Mouse (Mus musculus) hindbrain, embryonic 14.5 days (tissue): ENCODE measurements around the gene BC117090. TPM values are rescaled to one million over a fixed set of nuclear protein-coding genes. Genes with fewer than 3 reads are reported as not detected.
"Not testable (repeated sequence)": the region's sequence is repeated elsewhere in the genome, so short reads cannot be mapped to it uniquely, and the experiment has no call there.

ENCODE experiments used
- ATAC-seq: fragments of 200-750 bp; cut with Nextera tagmentation; 2 replicates; pipeline ENCODE4 v1.8.0; 2017; ENCODE audit warnings: moderate number of reproducible peaks, mild to moderate bottlenecking, moderate TSS enrichment, moderate library complexity; ENCODE audit not compliant: low FRiP score
- DNase-seq: peaks from one replicate; pipeline ENCODE4 v3.0.0-alpha.2; 2015; ENCODE audit warnings: low spot score
- H3K27ac ChIP-seq: fragments of 300-500 bp; sonication (generic); 2 replicates; pipeline ENCODE4 v1.5.1; 2014; ENCODE audit warnings: mild to moderate bottlenecking, moderate library complexity
- H3K27me3 ChIP-seq: fragments of 300-500 bp; sonication (generic); 2 replicates; pipeline ENCODE4 v1.6.1; 2014; ENCODE audit warnings: mild to moderate bottlenecking, low read length, mixed read lengths; ENCODE audit not compliant: control insufficient read depth, insufficient read depth
- H3K36me3 ChIP-seq: fragments of 300-500 bp; sonication (generic); replicated peaks from 2 replicates; pipeline ENCODE4 v1.6.1; 2014; ENCODE audit not compliant: control insufficient read depth, insufficient read depth
- H3K4me1 ChIP-seq: fragments of 300-500 bp; sonication (generic); replicated peaks from 2 replicates; pipeline ENCODE4 v1.6.1; 2014; ENCODE audit warnings: antibody characterized with exemption, low read length, mixed read lengths; ENCODE audit not compliant: control insufficient read depth, insufficient read depth
- H3K4me2 ChIP-seq: fragments of 300-500 bp; sonication (generic); replicated peaks from 2 replicates; pipeline ENCODE4 v1.6.1; 2014; ENCODE audit warnings: mild to moderate bottlenecking, moderate library complexity
- H3K4me3 ChIP-seq: fragments of 300-500 bp; sonication (generic); replicated peaks from 2 replicates; pipeline ENCODE4 v1.5.1; 2014; ENCODE audit warnings: mild to moderate bottlenecking, low read length
- H3K9ac ChIP-seq: fragments of 300-500 bp; sonication (generic); 2 replicates; pipeline ENCODE4 v1.6.1; 2014
- H3K9me3 ChIP-seq: fragments of 300-500 bp; sonication (generic); 2 replicates; pipeline ENCODE4 v1.6.1; 2016; ENCODE audit warnings: low read length; ENCODE audit not compliant: control insufficient read depth
- WGBS: fragments of 180-500 bp; shearing (Covaris S2); extraction: QIAGEN DNeasy Blood & Tissue Kit; methylation state at CpG from one replicate; pipeline ENCODE4 v1.1.7; 2014; 5-methylcytosine and 5-hydroxymethylcytosine counted together
- polyA plus RNA-seq: library from polyadenylated mRNA; unstranded; fragments of >200 nt; fragmentation: Nextera tagmentation; extraction: Ambion mirVana; gene quantifications from 2 replicates; pipeline ENCODE4 v1.2.1, GENCODE M21; 2014

The BC117090 gene
- polyA plus RNA-seq: not detected in 2 replicates

DNA sequence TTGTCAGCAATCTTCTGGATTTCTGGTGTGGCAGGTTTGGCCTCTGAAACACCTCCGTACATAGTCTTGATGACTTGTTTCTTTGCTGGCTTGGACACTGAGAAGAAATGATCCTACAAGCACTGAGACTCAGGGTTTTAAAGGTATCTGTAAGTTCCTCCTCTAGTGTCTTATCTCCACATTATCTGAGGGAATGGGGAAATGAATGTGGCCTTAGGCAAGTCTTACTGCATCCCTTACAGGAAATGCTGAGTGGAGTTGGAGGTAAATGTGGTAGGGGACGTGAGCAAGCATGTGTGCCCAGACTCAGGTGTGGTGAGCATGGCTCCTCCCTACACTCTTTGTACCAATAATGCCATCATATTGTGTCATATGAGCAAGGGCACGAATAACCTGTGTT lies at the start of gene BC117090:
BC117090 (minus strand) TSS at position 101 of the 400 bp plus-strand sequence.
- Histone ChIP-seq H3K27me3 (no peaks in the 10 kb centered on the region), H3K9me3 (no peaks in the 10 kb centered on the region), H3K9ac (no peak within 1 kb of the TSS), H3K4me2 (no peak within 1 kb of the TSS), H3K4me3 (no peak within 1 kb of the TSS), H3K4me1 (no peaks in the 10 kb centered on the region), H3K36me3 (no peaks in the 10 kb centered on the region), H3K27ac (no peak within 1 kb of the TSS)
- no peak for DNase-seq
- ATAC-seq: no peak
- WGBS: 83% methylated on average over 3 of the region's 3 CpGs

DNA sequence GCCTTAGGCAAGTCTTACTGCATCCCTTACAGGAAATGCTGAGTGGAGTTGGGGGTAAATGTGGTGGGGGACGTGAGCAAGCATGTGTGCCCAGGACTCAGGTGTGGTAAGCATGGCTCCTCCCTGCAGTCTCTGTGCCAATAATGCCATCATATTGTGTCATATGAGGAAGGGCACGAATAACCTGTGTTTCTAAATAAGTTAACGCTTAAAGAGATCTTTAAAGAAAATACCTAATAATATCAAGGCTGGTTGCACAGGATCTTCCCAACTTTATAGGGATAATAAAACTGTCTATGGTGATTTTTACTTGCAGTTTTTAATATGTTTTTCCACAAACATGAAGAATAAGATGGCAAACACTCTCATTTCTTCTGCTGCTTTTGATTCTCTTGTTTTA lies 33.5 kb upstream of the BC117090 start, which contains the start of gene BC100530:
BC100530 (minus strand) TSS at position 101 of the 400 bp plus-strand sequence.
- not testable (repeated sequence) for ATAC-seq, H3K4me1 ChIP-seq, DNase-seq, H3K36me3 ChIP-seq, H3K9me3 ChIP-seq, H3K9ac ChIP-seq, H3K27ac ChIP-seq, H3K27me3 ChIP-seq, H3K4me3 ChIP-seq, H3K4me2 ChIP-seq
- 86% methylated on average over 3 of the region's 3 CpGs for WGBS

DNA sequence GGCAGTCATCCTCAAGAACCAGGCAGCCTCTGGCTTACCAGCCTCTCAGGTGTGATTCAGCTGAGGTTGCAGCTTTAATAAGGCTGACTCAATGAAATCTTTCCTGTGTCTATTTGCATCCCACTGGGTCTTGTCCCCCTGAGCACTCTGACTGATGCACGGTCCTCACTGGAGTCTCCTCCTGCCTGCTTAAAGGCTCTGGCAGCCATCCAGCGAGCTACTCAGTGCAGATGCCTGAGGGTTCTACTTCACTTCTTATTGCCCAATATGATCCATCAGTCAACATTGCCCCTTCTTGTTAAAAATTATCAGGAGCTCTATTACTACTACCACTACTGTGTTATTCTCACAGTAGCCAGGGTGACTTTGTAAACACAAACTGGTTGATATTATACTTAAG lies 3.0 kb upstream of the BC117090 start:
- H3K4me3 ChIP-seq: no peak overlapping the region
- no peaks in the 10 kb centered on the region for H3K4me1 ChIP-seq
- no peaks in the 10 kb centered on the region for H3K36me3 ChIP-seq
- WGBS: 55% methylated on average over 2 of the region's 2 CpGs
- DNase-seq (no peak), ATAC-seq (no peak)
- H3K27ac ChIP-seq: no peak overlapping the region
- no peak overlapping the region for H3K9ac ChIP-seq
- H3K9me3 ChIP-seq: no peaks in the 10 kb centered on the region
- no peak overlapping the region for H3K4me2 ChIP-seq
- H3K27me3 ChIP-seq: no peaks in the 10 kb centered on the region

DNA sequence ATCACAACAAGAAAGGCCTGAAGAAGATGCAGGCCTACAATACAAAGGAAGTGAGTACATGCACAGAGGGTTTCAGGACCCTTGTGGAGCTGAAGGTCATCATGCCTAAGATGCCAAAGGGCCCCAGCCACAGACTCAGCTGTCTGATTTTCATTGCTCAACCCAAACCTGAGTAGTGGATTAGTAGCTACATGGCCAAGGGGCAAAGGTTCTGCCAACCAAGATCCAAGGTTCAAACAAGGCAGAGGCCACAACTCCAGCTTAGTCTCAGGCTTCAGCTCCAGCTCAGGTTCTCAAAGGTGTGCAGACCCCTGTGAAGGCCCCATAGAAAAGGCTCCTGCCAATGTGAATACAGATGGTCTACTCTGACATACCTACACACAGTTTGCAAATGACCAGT lies 14.8 kb downstream of the BC117090 start:
- no peak overlapping the region for H3K9ac ChIP-seq
- ATAC-seq (no peak), DNase-seq (no peak)
- H3K36me3 ChIP-seq: no peaks in the 10 kb centered on the region
- no peaks in the 10 kb centered on the region for H3K4me1 ChIP-seq
- no peak overlapping the region for H3K27ac ChIP-seq
- no peaks in the 10 kb centered on the region for H3K9me3 ChIP-seq
- no peaks in the 10 kb centered on the region for H3K27me3 ChIP-seq
- no peak overlapping the region for H3K4me3 ChIP-seq
- H3K4me2 ChIP-seq: no peak overlapping the region

DNA sequence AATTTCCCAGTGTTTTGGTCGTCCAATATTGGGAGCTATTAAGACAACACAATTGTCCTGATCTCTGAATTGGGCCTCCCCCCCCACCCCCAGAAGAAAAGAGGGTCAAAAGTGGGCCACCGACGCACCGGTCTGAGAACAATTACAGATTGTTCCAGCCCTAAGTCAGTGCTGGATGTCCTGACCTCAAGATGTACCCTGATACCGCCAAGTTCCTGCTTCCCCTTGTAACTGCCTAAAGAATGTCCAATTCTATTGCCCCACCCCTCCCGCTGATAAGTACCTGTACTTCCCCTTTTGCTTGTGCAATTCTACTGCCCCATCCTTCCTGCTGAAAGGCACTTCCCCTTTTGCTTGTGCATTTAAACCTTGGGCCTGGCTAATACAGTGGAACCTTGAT lies 18.0 kb downstream of the BC117090 start:
- not testable (repeated sequence) for H3K4me1 ChIP-seq
- WGBS: 72% methylated on average over 6 of the region's 6 CpGs

DNA sequence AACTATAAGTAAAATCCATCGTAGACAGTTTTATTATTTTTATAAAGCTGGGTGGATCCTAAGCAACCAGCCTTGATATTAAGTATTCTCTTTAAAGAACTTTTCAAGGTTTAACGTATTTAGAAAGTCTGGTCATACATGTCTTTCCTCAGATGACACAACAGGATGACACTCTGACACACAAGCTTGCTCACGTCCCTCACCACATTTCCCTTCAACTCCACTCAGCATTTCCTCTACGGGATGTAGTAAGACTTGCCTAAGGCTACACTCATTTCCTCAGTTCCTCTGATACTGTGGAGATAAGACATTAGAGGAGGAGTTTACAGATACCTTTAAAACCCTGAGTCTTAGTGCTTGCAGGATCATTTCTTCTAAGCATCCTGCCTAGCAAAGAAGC lies 26.5 kb downstream of the BC117090 start:
- Histone ChIP-seq H3K9me3 (no peaks in the 10 kb centered on the region), H3K9ac (no peak overlapping the region), H3K4me2 (no peak overlapping the region), H3K27ac (no peak overlapping the region), H3K36me3 (no peaks in the 10 kb centered on the region), H3K27me3 (no peaks in the 10 kb centered on the region), H3K4me1 (no peaks in the 10 kb centered on the region), H3K4me3 (no peak overlapping the region)
- no peak for DNase-seq
- ATAC-seq: no peak
- 88% methylated on average over 4 of the region's 4 CpGs for WGBS

More for the DNA sequence above, 18.0 kb downstream of the BC117090 start:
- not testable (repeated sequence) for H3K9ac ChIP-seq, H3K27ac ChIP-seq, H3K36me3 ChIP-seq, H3K4me2 ChIP-seq, ATAC-seq, H3K9me3 ChIP-seq, H3K27me3 ChIP-seq, H3K4me3 ChIP-seq, DNase-seq

DNA sequence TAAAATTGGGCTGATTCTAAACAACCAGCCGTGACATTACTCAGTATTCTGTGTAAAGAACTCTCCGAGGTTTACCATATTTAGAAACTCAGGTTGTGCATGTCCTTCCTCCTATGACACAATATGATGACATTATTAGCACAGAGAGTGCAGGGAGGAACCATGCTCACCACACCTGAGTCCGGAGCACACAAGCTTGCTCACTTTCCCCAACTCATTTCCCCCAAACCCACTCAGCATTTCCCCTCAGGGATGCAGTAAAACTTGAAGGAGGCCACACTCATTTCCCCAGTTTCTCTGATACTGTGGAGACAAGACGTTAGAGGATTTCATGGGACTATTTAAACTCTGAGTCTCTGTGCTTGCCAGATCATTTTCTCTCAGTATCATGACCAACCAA lies 45.0 kb downstream of the BC117090 start:
- Histone ChIP-seq H3K4me2 (no peak overlapping the region), H3K27ac (no peak overlapping the region), H3K27me3 (no peaks in the 10 kb centered on the region), H3K36me3 (no peaks in the 10 kb centered on the region), H3K9me3 (no peaks in the 10 kb centered on the region), H3K4me1 (no peaks in the 10 kb centered on the region), H3K9ac (no peak overlapping the region), H3K4me3 (no peak overlapping the region)
- ATAC-seq (no peak), DNase-seq (no peak)
- 93% methylated on average over 4 of the region's 4 CpGs for WGBS

DNA sequence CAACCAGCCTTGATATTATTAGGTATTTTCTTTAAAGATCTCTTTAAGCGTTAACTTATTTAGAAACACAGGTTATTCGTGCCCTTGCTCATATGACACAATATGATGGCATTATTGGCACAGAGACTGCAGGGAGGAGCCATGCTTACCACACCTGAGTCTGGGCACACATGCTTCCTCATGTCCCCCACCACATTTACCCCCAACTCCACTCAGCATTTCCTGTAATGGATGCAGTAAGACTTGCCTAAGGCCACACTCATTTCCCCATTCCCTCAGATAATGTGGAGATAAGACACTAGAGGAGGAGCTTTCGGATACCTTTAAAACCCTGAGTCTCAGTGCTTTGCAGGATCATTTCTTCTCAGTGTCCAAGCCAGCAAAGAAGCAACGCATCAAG lies 57.3 kb downstream of the BC117090 start, which contains the start of gene Stfa1:
Stfa1 (plus strand) TSS at position 156 of the 400 bp plus-strand sequence.
- H3K4me3 ChIP-seq, ATAC-seq, DNase-seq, H3K4me1 ChIP-seq, H3K27ac ChIP-seq, H3K36me3 ChIP-seq, H3K9ac ChIP-seq, H3K4me2 ChIP-seq, H3K27me3 ChIP-seq, H3K9me3 ChIP-seq: not testable (repeated sequence)
- WGBS: 94% methylated on average over 4 of the region's 4 CpGs
